Mouse (Mus musculus) forebrain, embryonic 15.5 days (tissue): ENCODE measurements around the gene Gab1. TPM values are rescaled to one million over a fixed set of nuclear protein-coding genes. Genes with fewer than 3 reads are reported as not detected.

ENCODE experiments used
- ATAC-seq: fragments of 200-750 bp; cut with Nextera tagmentation; replicated peaks from 2 replicates; pipeline ENCODE4 v1.8.0; 2017; ENCODE audit warnings: mild to moderate bottlenecking, moderate TSS enrichment, moderate library complexity
- H3K27ac ChIP-seq: fragments of 300-500 bp; sonication (generic); replicated peaks from 2 replicates; pipeline ENCODE4 v1.5.1; 2015; ENCODE audit warnings: mild to moderate bottlenecking, inconsistent platforms
- H3K27me3 ChIP-seq: fragments of 300-500 bp; sonication (generic); 2 replicates; pipeline ENCODE4 v1.6.1; 2015; ENCODE audit warnings: inconsistent platforms
- H3K36me3 ChIP-seq: fragments of 300-500 bp; sonication (generic); 2 replicates; pipeline ENCODE4 v1.6.1; 2015; ENCODE audit warnings: mild to moderate bottlenecking, inconsistent platforms
- H3K4me1 ChIP-seq: fragments of 300-500 bp; sonication (generic); 2 replicates; pipeline ENCODE4 v1.6.1; 2015; ENCODE audit warnings: inconsistent platforms
- H3K4me2 ChIP-seq: fragments of 300-500 bp; sonication (generic); replicated peaks from 2 replicates; pipeline ENCODE4 v1.6.1; 2015; ENCODE audit warnings: mild to moderate bottlenecking, inconsistent platforms
- H3K4me3 ChIP-seq: fragments of 300-500 bp; sonication (generic); 2 replicates; pipeline ENCODE4 v1.5.1; 2015; ENCODE audit warnings: mild to moderate bottlenecking, inconsistent platforms
- H3K9ac ChIP-seq: fragments of 300-500 bp; sonication (generic); replicated peaks from 2 replicates; pipeline ENCODE4 v1.6.1; 2015; ENCODE audit warnings: mild to moderate bottlenecking, inconsistent platforms
- H3K9me3 ChIP-seq: fragments of 300-500 bp; sonication (generic); 2 replicates; pipeline ENCODE4 v1.6.1; 2016; ENCODE audit warnings: inconsistent platforms
- WGBS: fragments of 180-500 bp; shearing (Covaris S2); methylation state at CpG from one replicate; pipeline ENCODE4 v1.1.7; 2015; ENCODE audit warnings: mixed read lengths; 5-methylcytosine and 5-hydroxymethylcytosine counted together
- polyA plus RNA-seq: library from polyadenylated mRNA; unstranded; fragments of >200 nt; fragmentation: Nextera tagmentation; extraction: Ambion mirVana; gene quantifications from 2 replicates; pipeline ENCODE4 v1.2.1, GENCODE M21; 2015

Gab1 gene
- polyA plus RNA-seq, 1 experiment from 2014 or later, result 12.0 TPM

DNA sequence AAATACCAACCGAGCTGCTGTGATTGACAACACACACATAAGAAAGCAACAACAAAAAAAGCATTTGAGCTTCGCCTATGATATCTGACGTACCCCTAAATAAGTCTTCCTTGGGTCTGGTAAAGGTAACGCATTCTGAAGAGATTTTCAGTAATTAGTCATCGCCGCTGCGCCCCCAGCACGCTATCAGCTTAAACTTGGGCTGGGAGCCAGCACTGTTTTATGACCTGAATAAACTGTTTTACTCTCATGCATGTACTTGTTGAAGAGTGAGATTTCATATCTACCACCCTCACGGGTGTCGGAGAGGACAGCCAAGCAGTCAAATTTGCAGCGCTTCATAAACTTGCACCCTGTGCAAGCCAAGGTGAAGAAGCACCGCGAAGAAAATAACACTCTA, 26.7 kb downstream of the Gab1 start:
- no peak for ATAC-seq
- Histone ChIP-seq H3K4me2 (no peak overlapping the region), H3K4me1 (peaks cover 29% of the 10 kb centered on the region), H3K27ac (no peak overlapping the region), H3K4me3 (no peak overlapping the region), H3K36me3 (no peaks in the 10 kb centered on the region), H3K27me3 (no peaks in the 10 kb centered on the region), H3K9me3 (no peaks in the 10 kb centered on the region), H3K9ac (no peak overlapping the region)
- WGBS, result 41% methylated on average over 13 of the region's 13 CpGs

DNA sequence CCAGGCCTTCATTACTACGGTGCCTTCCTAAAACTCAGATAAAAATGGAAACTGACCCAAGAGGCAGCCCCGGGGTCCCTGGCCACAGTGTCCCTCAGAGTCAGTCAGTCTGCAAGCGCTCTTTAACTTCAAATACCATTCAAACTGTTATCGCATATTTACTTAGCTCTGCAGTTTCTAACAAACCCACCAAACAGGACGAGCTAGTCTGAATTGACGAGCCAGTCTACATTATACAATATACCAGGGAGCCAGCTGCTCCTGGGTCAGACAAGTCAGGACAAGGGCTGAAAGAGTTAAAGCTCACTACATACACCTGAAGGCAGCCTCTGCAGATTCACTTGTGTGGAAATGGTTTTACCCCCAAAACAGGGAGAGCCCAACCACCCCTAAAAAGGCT, 27.1 kb downstream of the Gab1 start:
- no peak for ATAC-seq
- Histone ChIP-seq H3K36me3 (no peaks in the 10 kb centered on the region), H3K27ac (no peak overlapping the region), H3K4me3 (no peak overlapping the region), H3K4me2 (no peak overlapping the region), H3K9ac (no peak overlapping the region), H3K27me3 (no peaks in the 10 kb centered on the region), H3K9me3 (no peaks in the 10 kb centered on the region), H3K4me1 (peaks cover 33% of the 10 kb centered on the region)
- WGBS, result 61% methylated on average over 6 of the region's 6 CpGs

DNA sequence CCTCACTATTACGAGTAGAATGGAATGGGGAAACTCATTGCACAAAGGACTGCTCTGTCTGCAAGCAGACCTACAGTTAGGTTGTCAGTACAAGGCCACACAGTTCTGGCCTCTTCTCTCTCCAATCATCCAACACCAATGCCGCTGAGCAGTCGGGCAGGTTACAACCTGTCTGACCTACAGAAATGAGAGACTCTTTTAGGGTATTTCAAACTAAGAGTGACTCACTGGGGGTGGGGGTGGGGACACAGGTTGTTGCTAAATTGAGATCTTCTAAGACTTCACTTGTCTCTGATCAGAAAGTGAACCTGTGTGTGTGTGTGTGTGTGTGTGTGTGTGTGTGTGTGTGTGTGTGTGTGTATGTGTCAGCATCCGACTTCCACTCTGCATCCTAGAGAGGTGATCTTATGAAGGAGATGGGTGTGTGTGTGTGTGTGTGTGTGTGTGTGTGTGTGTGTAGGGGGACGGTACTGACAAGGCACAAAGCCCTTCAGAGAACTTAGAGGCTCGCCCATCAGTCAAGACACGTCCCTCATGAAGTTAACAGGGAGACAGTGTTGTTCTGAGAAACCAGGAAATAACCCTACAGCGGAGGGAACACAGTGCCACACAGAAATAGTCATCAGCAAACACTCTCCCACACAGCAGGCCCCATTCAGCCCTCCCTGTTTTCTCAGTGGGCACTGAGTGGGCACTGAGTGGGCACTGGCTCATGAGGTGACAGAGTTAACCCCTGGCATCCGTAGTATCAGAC, 27.7 kb downstream of the Gab1 start:
- 70% methylated on average over 9 of the region's 9 CpGs for WGBS
- ATAC-seq, result no peak

DNA sequence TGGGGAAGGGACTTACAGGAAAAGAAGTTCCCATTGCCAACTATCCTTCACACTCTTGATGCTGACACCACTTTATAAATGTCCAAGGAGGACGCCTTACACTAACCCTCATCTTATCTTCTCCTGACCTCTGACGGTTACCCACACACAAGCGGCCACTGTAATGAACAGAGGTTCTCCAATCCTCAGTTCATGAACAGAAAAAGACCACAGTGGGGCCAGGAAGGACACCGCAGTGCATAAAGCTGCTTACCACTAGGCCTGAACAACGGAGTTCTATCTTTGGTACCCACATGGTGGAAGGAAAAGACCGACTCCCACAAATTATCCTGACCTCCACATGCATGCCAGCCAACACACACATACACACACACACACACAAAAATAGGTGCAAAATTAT, 28.7 kb downstream of the Gab1 start:
- 90% methylated on average over 6 of the region's 6 CpGs for WGBS
- Histone ChIP-seq H3K9me3 (no peaks in the 10 kb centered on the region), H3K36me3 (no peaks in the 10 kb centered on the region), H3K9ac (no peak overlapping the region), H3K4me2 (no peak overlapping the region), H3K27ac (no peak overlapping the region), H3K4me3 (no peak overlapping the region), H3K27me3 (no peaks in the 10 kb centered on the region), H3K4me1 (peaks cover 34% of the 10 kb centered on the region)
- ATAC-seq, result no peak

More for the DNA sequence above, 27.7 kb downstream of the Gab1 start:
- H3K27ac ChIP-seq, result no peak overlapping the region
- no peaks in the 10 kb centered on the region for H3K27me3 ChIP-seq
- no peak overlapping the region for H3K4me2 ChIP-seq
- H3K9me3 ChIP-seq, result no peaks in the 10 kb centered on the region
- no peak overlapping the region for H3K9ac ChIP-seq
- no peaks in the 10 kb centered on the region for H3K36me3 ChIP-seq
- H3K4me1 ChIP-seq, result peaks cover 39% of the 10 kb centered on the region
- no peak overlapping the region for H3K4me3 ChIP-seq

DNA sequence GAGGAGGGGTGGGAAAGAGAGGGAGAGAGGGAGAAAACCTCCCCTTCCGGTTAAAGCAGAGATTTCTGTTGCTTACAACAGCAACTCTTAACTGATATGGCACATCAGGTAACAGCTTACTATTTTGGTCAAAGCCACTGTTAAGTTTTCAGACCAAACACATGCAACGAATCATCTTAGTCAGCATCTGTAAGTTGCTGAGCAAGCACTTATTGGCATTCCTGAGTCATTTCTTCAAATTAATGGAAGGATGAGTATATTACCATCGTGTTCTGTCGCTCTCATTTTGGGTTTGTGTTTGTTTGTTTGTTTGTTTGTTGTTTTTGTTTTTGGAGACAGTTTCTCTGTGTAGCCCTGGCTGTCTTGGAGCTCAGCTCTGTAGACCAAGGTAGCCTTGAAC, 30.3 kb downstream of the Gab1 start:
- H3K9ac ChIP-seq, result no peak overlapping the region
- H3K4me3 ChIP-seq, result no peak overlapping the region
- ATAC-seq, result no peak
- no peak overlapping the region for H3K4me2 ChIP-seq
- no peaks in the 10 kb centered on the region for H3K9me3 ChIP-seq
- no peaks in the 10 kb centered on the region for H3K36me3 ChIP-seq
- WGBS, result 93% methylated on average over 4 of the region's 4 CpGs
- peaks cover 25% of the 10 kb centered on the region for H3K4me1 ChIP-seq
- H3K27ac ChIP-seq, result no peak overlapping the region
- no peaks in the 10 kb centered on the region for H3K27me3 ChIP-seq

DNA sequence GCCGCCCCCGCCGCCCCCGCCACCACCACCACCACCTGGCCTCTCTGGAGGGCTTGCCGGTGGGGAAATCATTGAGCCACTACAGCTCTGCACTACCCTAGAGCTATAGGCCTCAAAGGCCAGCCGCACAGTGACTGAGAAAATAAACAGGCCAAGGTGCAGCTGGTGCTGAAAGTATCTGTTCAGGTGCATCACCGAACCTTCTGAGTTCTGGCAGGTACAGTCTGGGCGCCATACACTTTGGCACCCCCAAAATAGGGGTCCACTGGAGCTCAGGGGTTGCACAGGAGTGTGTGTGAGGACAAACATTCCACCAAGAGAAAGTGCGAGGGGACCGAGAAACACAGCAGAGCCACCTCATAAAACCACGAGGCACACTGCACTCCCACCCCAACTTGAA, 31.7 kb downstream of the Gab1 start:
- Histone ChIP-seq H3K9me3 (no peaks in the 10 kb centered on the region), H3K4me3 (no peak overlapping the region), H3K27me3 (no peaks in the 10 kb centered on the region), H3K4me2 (no peak overlapping the region), H3K4me1 (peaks cover 22% of the 10 kb centered on the region), H3K36me3 (no peaks in the 10 kb centered on the region), H3K9ac (no peak overlapping the region), H3K27ac (no peak overlapping the region)
- ATAC-seq, result peak; percentile 40; the same call in 1 of the 2 replicates
- 75% methylated on average over 11 of the region's 11 CpGs for WGBS

DNA sequence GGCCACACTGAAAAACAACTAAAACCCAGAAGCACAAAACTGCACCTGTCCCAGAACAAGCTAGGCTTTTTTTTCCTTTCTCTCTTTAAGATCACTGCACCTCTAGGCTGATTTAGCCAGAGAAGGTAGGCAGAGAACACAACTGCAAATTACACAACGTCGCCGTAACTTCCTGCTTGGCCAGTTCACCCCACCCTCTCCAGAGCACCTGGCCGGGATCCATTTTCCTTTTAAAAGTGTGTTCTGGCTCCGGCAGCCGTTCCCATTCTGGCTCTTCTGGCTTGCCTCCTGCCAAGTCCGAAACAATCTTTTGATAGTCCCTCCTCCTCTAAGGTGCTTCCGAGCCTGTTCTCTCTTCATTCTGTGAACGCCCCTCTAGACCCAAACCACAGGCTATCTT, 32.4 kb downstream of the Gab1 start:
- H3K36me3 ChIP-seq, result no peaks in the 10 kb centered on the region
- no peak for ATAC-seq

DNA sequence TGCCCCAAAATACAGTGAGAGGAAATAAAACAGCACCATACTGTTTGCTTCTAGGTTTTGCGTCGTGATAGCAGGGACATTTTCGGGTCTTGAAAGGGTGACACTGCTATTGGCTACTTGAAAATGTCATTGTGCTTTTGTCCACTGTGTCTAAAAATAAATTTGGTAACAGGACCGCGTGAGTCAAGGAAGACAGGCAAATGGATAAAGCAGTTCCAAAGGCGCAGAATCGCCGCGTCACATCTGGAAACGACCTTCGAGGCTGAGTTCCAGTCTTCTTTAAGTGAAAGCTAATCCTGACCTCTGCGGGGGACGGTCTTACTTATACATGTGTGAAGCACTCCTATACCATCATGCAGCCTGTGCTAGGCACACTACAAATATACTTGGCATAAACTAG, 35.0 kb downstream of the Gab1 start:
- no peaks in the 10 kb centered on the region for H3K27me3 ChIP-seq
- 89% methylated on average over 13 of the region's 13 CpGs for WGBS
- no peak for ATAC-seq
- no peak overlapping the region for H3K27ac ChIP-seq
- H3K9me3 ChIP-seq, result no peaks in the 10 kb centered on the region
- H3K9ac ChIP-seq, result no peak overlapping the region
- H3K36me3 ChIP-seq, result no peaks in the 10 kb centered on the region
- H3K4me1 ChIP-seq, result peaks cover 14% of the 10 kb centered on the region
- no peak overlapping the region for H3K4me3 ChIP-seq
- no peak overlapping the region for H3K4me2 ChIP-seq

More for the DNA sequence above, 32.4 kb downstream of the Gab1 start:
- no peaks in the 10 kb centered on the region for H3K9me3 ChIP-seq
- H3K9ac ChIP-seq, result no peak overlapping the region
- no peak overlapping the region for H3K4me3 ChIP-seq
- H3K27ac ChIP-seq, result no peak overlapping the region
- no peaks in the 10 kb centered on the region for H3K27me3 ChIP-seq
- peaks cover 15% of the 10 kb centered on the region for H3K4me1 ChIP-seq
- WGBS, result 47% methylated on average over 9 of the region's 9 CpGs
- H3K4me2 ChIP-seq, result no peak overlapping the region

DNA sequence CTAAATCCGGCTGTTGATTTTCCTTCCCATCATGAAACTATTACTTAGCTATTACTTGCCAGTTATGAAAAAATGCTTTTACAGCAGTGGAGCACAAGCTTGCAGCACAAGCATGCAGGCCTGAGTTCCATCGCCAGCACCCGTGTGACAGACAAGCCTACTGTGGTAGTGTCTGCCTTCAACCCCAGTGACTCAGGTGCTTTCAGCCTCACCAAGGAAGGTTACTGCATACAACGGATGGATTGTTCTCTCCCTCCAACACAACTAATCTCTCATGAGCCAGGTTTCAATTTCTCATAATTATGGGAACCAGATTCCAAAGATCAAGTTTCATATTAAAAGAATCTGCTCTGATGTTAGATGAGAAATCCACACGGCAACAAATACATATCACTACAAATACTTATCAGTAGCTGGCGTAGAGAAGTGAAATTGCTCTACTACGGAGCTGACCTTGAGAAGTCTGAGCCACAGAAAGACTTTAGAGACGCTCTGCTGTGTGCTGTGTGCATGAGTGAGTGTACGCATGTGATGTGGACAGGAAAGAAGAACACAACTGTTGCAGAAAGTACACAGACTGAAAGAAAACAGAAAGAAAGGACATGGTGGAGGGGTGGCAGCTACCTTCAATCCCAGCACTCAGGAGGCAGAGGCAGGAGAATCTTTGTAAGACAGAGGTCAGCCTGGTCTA, 36.4 kb downstream of the Gab1 start:
- 92% methylated on average over 9 of the region's 9 CpGs for WGBS

DNA sequence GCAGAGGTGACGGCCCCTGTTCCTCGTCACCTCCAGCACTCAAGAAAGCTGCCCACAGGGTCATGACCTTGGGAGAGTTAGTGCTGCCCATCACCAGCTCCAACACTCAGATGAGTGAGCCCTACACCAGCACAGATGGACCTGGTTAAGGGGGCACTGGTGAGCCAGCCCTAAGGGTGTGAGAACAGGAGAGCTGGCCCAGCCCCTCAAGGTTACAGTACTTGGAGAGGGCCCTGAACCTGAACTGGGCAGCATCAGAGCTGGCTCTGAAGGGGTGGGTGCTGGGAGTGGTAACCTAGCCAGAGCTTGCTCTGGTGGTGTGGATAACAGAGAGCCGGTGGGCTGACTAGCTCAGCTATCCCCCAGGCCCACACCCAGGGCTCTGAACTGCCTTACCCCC, 37.8 kb downstream of the Gab1 start:
- H3K27me3 ChIP-seq, result no peaks in the 10 kb centered on the region
- no peak for ATAC-seq
- H3K9me3 ChIP-seq, result no peaks in the 10 kb centered on the region
- H3K36me3 ChIP-seq, result no peaks in the 10 kb centered on the region
- WGBS, result 93% methylated on average over 3 of the region's 3 CpGs
- no peak overlapping the region for H3K9ac ChIP-seq
- no peak overlapping the region for H3K4me2 ChIP-seq
- no peaks in the 10 kb centered on the region for H3K4me1 ChIP-seq
- H3K27ac ChIP-seq, result no peak overlapping the region
- H3K4me3 ChIP-seq, result no peak overlapping the region

More for the DNA sequence above, 36.4 kb downstream of the Gab1 start:
- H3K27me3 ChIP-seq, result no peaks in the 10 kb centered on the region
- no peak overlapping the region for H3K27ac ChIP-seq
- H3K4me1 ChIP-seq, result peaks cover 13% of the 10 kb centered on the region
- no peak overlapping the region for H3K9ac ChIP-seq
- no peak overlapping the region for H3K4me3 ChIP-seq
- H3K4me2 ChIP-seq, result no peak overlapping the region
- H3K36me3 ChIP-seq, result no peaks in the 10 kb centered on the region
- H3K9me3 ChIP-seq, result no peaks in the 10 kb centered on the region
- ATAC-seq, result no peak

DNA sequence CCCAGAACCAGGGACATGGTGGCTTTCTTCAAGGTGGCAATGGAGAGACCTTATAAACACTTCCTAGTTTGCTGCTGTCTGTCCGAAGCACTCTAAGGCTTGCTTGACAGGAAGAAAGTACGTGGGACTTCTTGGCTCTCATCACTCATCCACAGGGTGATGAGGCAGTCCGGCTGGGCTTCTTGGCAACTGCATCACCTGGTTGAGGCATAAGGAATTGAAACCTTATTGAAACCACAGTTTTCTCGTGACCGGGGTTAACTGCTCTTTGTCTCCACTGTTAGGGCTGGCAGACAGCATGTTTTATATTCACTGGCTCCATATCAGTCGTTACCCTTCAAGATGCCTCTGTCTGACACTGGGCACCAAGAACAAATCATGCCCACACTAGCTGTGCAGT, 40.2 kb downstream of the Gab1 start:
- H3K36me3 ChIP-seq, result no peaks in the 10 kb centered on the region
- H3K27ac ChIP-seq, result no peak overlapping the region
- H3K9ac ChIP-seq, result no peak overlapping the region
- no peaks in the 10 kb centered on the region for H3K27me3 ChIP-seq
- no peak overlapping the region for H3K4me2 ChIP-seq
- ATAC-seq, result no peak
- H3K4me1 ChIP-seq, result 0 out of 2 replicates have a peak, but pooled peaks cover 1% of the 10 kb centered on the region
- H3K4me3 ChIP-seq, result no peak overlapping the region
- WGBS, result 67% methylated on average over 6 of the region's 6 CpGs
- no peaks in the 10 kb centered on the region for H3K9me3 ChIP-seq

DNA sequence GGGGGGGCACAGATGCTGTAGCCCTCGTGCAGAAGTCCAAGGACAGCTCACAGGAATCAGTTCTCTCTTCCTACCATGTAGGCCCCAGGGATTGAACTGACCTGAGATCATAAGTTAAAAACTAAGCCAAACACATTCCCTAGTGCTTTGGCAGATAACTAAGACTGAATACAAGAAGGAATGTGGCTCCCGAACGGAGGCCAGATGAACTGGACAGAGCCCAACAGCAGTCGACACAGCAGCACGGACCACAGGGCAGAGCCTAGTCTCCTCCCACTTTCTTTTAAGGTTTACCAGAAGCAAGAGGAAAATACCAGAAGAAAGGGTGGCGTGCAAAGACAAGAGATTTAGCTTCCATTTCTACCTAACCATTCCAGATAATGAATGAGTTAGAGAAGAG, 42.1 kb downstream of the Gab1 start:
- no peak overlapping the region for H3K9ac ChIP-seq
- no peak for ATAC-seq
- H3K4me1 ChIP-seq, result peaks cover 16% of the 10 kb centered on the region; the same call in 1 of the 2 replicates
- H3K27ac ChIP-seq, result no peak overlapping the region
- H3K9me3 ChIP-seq, result no peaks in the 10 kb centered on the region
- H3K4me2 ChIP-seq, result no peak overlapping the region
- H3K4me3 ChIP-seq, result no peak overlapping the region
- H3K27me3 ChIP-seq, result no peaks in the 10 kb centered on the region
- WGBS, result 64% methylated on average over 6 of the region's 6 CpGs
- no peaks in the 10 kb centered on the region for H3K36me3 ChIP-seq
